Mouse (Mus musculus) mature B cell (primary cell): ENCODE data around the gene Mycbp2.

ENCODE experiments used
- in situ Hi-C: fragments of 300-500 bp; cut with MboI; formaldehyde crosslinking; loops from 2 replicates; pipeline ENCODE4 v1.14.3; 2019

Gene Mycbp2

DNA sequence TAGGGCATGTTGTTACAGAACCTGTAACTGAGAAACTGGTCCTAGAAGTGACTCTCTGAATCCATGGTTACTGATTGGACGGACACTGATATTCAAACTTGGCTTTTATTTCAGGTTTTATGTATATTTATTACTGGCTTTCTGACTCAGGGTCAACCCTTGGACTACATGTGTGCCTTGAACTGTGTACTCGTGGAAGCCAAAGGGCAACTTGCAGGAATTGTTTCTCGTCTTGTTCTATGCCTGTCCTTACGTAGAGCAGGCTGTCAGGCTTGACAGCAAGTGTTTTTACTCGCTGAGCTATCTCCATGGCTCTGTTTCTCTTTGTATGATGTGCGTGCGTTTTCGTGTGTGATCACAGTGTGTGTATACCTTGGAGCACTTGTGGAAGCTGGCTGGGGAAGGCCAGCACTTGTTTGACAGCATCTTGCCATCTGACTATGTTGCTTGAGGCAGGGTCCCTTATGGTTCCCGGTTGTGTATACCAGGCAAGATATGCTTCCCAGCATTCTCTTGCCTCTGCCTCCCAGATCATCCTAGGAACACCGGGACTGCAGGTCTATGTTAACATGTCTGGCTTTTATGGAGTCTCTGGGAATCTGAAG is 243.8 kb downstream of the Mycbp2 start:
- in situ Hi-C loops = no loop called here

DNA sequence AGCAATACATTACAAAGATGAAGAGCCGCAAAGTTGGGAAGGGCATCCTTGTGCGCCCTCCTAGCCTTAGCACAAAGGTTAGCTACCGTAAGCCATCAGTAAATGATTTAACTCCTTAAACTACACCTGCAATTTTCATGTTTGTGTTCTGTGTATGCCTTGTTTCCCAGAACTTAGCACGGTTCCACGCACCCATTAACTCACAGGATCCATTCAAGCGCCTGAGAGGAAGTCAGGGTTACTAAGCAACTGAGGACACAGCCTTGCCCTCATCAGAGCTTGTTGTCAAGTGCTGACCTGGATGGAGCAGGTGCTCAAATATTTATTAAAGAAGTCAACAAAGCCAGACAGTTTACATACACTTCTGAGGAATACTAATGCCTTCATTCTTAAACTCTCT is 244.4 kb downstream of the Mycbp2 start:
- in situ Hi-C loops = no loop called here

- in situ Hi-C loops = no loop called here
These were observed 245.4 kb downstream of the Mycbp2 start for GRCm38 (mm10) chr14:103101171-103101570.

- in situ Hi-C loops = no loop called here
These were observed 246.3 kb downstream of the Mycbp2 start for GRCm38 (mm10) chr14:103100296-103100695.

- in situ Hi-C loops = no loop called here
These were observed 247.2 kb downstream of the Mycbp2 start, which contains the start of gene Fbxl3 for GRCm38 (mm10) chr14:103099238-103099933. Gene Fbxl3, minus strand, starts transcription at chr14:103099566.

GRCm38 (mm10) chr14:103098587-103099235 is 247.9 kb downstream of the Mycbp2 start:
- in situ Hi-C loops = no loop called here

GRCm38 (mm10) chr14:103098213-103098586 is 248.4 kb downstream of the Mycbp2 start:
- in situ Hi-C loops = no loop called here

- in situ Hi-C loops = no loop called here
These were observed 250.0 kb downstream of the Mycbp2 start for GRCm38 (mm10) chr14:103096621-103097020.

- in situ Hi-C loops = no loop called here
These were observed 250.8 kb downstream of the Mycbp2 start for GRCm38 (mm10) chr14:103095826-103096225.

DNA sequence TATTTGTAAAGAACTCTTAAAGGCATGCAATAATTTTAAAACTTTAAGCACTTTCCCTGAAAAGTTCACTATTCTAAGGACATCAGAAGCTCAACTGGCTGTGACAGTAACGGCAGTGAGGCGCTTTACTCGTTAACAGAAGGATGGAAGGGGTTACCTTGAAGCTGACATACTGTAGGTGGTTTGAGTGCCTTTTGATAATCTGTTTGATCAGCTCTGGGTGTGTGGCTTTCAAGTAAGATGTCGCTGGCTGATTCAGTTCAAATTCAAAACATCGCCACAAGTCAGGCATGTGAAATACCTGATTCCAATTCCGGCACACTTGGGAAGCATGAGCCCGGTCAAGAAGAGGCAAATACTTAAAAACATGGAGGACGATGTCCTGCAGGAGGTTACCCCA is 251.6 kb downstream of the Mycbp2 start:
- in situ Hi-C loops = no loop called here

- in situ Hi-C loops = no loop called here
These were observed 252.9 kb downstream of the Mycbp2 start for GRCm38 (mm10) chr14:103093670-103094069.

DNA sequence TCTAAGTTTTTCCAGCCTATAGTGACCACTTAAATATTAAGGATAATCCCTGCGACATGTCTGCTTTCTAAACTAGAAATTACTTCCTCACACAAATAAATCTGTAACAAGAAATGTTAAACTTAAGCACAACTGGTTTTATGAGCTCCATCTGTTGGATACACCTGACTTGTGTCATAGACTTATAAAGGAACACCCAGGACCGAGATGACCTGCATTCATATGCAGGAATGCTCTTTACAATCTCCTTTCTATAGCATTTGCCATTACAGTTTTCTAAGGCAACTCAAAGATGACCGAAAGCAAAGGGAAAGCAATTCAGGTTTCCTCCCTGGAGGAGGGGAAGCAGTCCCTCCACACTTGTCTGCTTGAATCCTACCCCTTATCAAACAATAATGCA is 253.4 kb downstream of the Mycbp2 start:
- in situ Hi-C loops = no loop called here

DNA sequence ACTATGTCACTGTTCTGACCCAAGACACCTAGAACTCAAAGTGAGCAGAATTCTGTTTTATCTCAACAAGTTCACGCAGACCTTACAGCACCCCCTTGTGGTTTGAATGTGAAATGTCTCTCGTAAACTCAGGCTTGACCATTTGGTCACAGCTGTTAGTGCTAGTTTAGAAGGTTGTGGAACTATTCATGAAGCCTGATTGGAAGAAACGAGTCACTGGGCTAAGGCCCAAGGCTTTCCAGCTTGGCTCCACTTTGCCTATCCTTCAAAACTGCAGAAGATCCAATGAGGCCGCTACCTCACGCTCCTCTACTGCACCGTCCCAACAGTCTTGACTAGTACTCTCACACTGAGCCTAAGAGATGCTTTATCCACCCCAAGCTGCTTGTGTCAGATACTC is 258.0 kb downstream of the Mycbp2 start:
- in situ Hi-C loops = no loop called here

GRCm38 (mm10) chr14:103087846-103088245 is 258.8 kb downstream of the Mycbp2 start:
- in situ Hi-C loops = no loop called here

DNA sequence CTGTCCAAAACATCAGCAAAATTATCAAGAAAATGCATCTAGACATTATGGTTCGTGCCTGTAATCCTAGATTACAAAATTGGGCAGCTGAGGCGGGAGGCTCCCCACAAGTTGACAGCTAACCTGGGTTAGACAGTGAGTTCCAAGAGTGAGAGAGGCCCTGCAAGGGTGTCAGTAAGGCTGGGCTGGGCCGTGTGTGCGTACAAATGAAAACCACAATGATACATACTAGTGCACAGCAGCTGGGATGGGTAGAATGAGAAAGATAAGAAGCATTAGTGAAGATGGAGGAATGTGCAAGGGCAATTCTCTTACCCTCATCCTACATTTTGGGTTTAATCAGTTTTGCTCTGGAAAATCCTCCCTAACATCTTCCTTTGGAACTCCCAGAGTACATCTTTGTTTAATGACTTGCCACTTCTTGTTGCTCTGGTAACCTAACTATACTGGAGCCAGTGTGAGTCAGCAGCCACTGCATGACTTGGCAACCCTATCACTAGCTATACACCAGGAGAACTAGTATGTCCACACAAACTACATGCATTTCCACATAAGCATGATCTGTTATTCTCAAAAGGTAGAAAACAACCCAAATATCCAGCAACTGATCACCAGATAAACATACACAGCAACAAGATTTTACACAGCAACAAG is 259.8 kb downstream of the Mycbp2 start:
- in situ Hi-C loops = no loop called here

- in situ Hi-C loops = no loop called here
These were observed 260.6 kb downstream of the Mycbp2 start for GRCm38 (mm10) chr14:103085840-103086533.

DNA sequence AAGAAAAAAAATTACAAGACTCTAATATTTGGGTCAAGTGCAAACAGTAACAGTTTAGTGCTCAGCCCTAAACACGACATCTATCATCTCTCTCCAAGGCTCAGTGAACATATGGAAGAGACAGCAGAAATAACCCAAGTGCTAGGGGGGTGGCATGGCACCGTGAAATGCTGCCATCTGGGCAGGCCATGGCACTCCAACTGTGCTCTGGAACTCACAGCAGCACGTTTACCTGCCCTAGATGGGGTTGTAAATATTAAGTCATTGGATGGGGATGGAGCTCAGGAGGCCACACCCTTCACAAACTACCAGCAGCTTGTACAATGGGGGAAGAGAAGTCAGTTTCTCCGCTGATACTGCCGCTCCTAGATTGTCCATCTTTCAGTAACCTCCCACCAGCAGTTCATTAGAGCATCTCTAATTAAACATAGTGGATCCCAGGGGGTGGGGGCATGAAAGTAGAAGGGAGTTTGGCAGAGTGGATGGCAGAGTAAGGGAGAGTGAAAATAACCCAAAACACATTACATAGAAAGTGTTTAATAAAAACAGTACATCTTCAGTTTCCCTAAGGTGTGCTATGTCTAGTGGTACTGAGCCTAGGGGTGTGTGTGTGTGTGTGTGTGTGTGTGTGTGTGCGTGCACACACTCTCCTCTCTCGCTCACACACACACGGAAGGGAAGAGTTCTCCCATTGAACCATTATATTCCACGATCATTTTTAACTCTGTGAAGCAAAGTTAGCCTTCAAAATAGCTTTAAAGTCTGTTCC is 267.2 kb downstream of the Mycbp2 start:
- in situ Hi-C loops = no loop called here

- in situ Hi-C loops = no loop called here
These were observed 268.4 kb downstream of the Mycbp2 start for GRCm38 (mm10) chr14:103078006-103078912.

DNA sequence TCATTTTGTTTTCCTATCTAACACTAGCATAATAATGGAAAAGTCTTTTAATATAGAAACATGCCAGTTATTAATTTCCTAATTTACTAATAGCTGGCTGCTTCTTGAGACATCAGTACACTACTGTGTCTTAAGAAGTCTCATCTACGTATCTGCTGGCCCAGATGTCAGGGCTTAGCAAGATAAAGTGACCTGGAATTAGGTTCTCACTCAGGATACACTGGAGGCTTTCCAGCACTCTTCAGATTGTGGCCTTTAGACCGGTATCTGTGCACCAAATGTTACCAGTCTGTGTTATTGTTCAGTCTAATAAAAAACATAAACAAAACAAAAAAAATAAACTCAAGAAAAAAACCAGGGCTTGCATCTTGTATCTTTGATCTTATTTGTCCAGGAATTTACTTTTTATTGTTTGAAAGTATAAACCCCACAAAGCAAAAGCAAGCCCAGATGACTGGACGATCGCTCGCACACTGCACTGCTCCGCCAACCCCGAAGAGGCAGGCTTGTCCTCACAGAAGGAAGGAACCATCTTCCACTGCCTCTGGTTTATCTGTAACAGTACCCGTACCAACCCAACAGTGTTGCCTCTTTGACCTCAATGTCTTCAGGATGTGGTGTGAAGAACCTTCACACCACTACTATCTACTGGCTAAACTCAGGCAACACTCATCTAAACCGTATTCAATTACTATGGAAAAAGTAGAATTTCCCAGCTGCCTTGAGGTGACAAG is 269.2 kb downstream of the Mycbp2 start:
- in situ Hi-C loops = no loop called here

- in situ Hi-C loops = no loop called here
These were observed 271.4 kb downstream of the Mycbp2 start for GRCm38 (mm10) chr14:103075166-103075565.
